Mouse (Mus musculus): ENCODE measurements around the gene Veph1.

Veph1 gene

GRCm38 (mm10) chr3:66007632-66008401 is 288.8 kb downstream of the Veph1 start:
- no peak for DNase-seq

- DNase-seq, result no peak
Observed at GRCm38 (mm10) chr3:66004989-66005388, 291.6 kb downstream of the Veph1 start.

- no peak for DNase-seq
Observed at GRCm38 (mm10) chr3:66004220-66004951, 292.3 kb downstream of the Veph1 start.

Data from kidney, adult 18-20 months (tissue).